Mouse (Mus musculus) kidney, adult 9 months (tissue): ENCODE measurements around the gene Pttg1ip.

Source experiments
- DNase-seq: peaks from one replicate; pipeline ENCODE4 v3.0.0; 2022

Gene Pttg1ip

GRCm38 (mm10) chr10:77647461-77647860, 65.9 kb downstream of the Pttg1ip start:
- DNase-seq, result no peak

DNA sequence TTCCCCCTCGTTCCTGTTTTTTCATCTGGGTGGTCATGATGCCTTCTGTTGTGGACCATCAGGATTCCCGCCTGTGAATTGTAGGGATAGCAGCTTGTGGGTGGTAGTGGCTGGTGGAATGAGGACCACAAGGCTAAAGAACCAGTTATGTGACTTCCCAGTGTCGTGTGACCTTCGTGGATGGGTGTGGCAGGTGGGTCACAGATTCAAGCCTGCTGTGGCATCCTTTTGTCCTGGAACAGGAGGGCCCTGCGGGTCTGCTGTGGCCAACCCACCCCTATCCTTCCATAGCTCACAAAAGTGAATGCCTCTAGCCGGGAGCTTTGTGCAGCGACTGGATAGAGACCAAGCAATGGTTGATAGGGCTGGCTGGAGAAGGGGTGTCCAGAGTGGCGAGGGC, 66.4 kb downstream of the Pttg1ip start:
- no peak for DNase-seq
